Mouse (Mus musculus) intestine, postnatal 0 days (tissue): Measurements from ENCODE around the gene Usp6nl. TPM values are rescaled to one million over a fixed set of nuclear protein-coding genes. Genes with fewer than 3 reads are reported as not detected.

Experiments
- ATAC-seq: fragments of 200-750 bp; cut with Nextera tagmentation; 2 replicates; pipeline ENCODE4 v1.8.0; 2017; ENCODE audit warnings: mild to moderate bottlenecking, moderate TSS enrichment, moderate library complexity
- H3K27ac ChIP-seq: fragments of 300-500 bp; sonication (generic); 2 replicates; pipeline ENCODE4 v1.5.1; 2014; ENCODE audit warnings: mild to moderate bottlenecking, low read depth, low read length, moderate library complexity
- H3K27me3 ChIP-seq: fragments of 300-500 bp; sonication (generic); replicated peaks from 2 replicates; pipeline ENCODE4 v1.6.1; 2014; ENCODE audit warnings: low read length, mixed read lengths; ENCODE audit not compliant: control insufficient read depth, insufficient read depth
- H3K36me3 ChIP-seq: fragments of 300-500 bp; sonication (generic); 2 replicates; pipeline ENCODE4 v1.6.1; 2014; ENCODE audit warnings: mild to moderate bottlenecking, moderate library complexity; ENCODE audit not compliant: control insufficient read depth, insufficient read depth
- H3K4me1 ChIP-seq: fragments of 300-500 bp; sonication (generic); replicated peaks from 2 replicates; pipeline ENCODE4 v1.6.1; 2014; ENCODE audit warnings: antibody characterized with exemption, low read length, mixed read lengths; ENCODE audit not compliant: control insufficient read depth, insufficient read depth
- H3K4me2 ChIP-seq: fragments of 300-500 bp; sonication (generic); replicated peaks from 2 replicates; pipeline ENCODE4 v1.6.1; 2014; ENCODE audit warnings: low read depth, mild to moderate bottlenecking, moderate library complexity
- H3K4me3 ChIP-seq: fragments of 300-500 bp; sonication (generic); 2 replicates; pipeline ENCODE4 v1.5.1; 2014; ENCODE audit warnings: low read depth, low read length
- H3K9ac ChIP-seq: fragments of 300-500 bp; sonication (generic); 2 replicates; pipeline ENCODE4 v1.6.1; 2014; ENCODE audit warnings: mild to moderate bottlenecking, low read depth, low read length
- H3K9me3 ChIP-seq: fragments of 300-500 bp; sonication (generic); 2 replicates; pipeline ENCODE4 v1.6.1; 2016; ENCODE audit warnings: mixed run types; ENCODE audit not compliant: control insufficient read depth
- CTCF ChIP-seq: sonication (generic); IDR thresholded peaks from 2 replicates; pipeline ENCODE4 v1.5.1; 2016; ENCODE audit warnings: low read depth, mild to moderate bottlenecking, control low read depth, antibody characterized with exemption, moderate library complexity
- WGBS: fragments of 180-500 bp; shearing (Covaris S2); extraction: QIAGEN DNeasy Blood & Tissue Kit; methylation state at CpG from one replicate; pipeline ENCODE4 v1.1.7; 2014; 5-methylcytosine and 5-hydroxymethylcytosine counted together
- polyA plus RNA-seq: library from polyadenylated mRNA; unstranded; fragments of >200 nt; fragmentation: Nextera tagmentation; extraction: Ambion mirVana; gene quantifications from 2 replicates; pipeline ENCODE4 v1.2.1, GENCODE M21; 2015

The Usp6nl gene
- polyA plus RNA-seq, 1 experiment from 2014 or later, result 6.8 TPM

DNA sequence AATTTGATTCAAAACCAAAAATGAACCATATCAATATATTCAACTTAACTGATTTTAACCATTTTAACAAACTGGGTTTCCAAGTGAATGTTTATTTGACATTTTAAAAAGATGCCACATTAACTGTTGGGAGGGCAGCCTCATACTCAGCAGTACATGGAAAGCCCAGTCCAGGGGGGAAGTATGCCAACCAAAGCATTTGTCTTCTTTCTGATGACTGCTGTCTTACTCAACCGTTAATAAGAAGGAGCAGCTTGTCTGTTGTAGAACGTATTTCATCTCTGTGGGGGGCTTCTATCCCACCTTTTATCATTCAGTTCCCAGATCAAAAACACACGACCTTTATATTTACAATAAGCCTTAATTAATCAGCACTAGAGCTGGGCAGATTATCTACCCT is 74.7 kb downstream of the Usp6nl start:
- ATAC-seq, result no peak
- H3K9ac ChIP-seq, result no peak overlapping the region
- 71% methylated on average over 3 of the region's 3 CpGs for WGBS

DNA sequence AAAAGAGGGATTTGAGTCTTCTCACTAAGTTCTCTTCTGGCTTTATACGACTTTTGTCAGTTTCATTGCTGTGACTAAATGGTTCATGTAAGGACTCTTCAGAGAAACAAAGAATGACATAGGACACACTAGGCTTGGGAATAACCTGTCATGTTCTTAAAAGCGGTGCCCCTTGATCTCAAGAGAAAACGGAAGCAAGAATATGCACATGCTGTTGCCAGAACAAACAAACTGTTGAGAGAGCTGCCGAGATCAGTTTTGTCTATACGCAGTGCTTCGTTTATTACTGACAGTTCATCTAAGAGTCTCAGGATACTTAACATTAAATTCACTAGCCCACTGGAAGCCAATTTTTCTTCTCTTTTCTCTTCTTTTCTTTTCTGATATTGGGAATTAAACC is 76.4 kb downstream of the Usp6nl start:
- H3K4me3 ChIP-seq, result no peak overlapping the region
- H3K4me1 ChIP-seq, result no peaks in the 10 kb centered on the region
- H3K9me3 ChIP-seq, result no peaks in the 10 kb centered on the region
- no peak for ATAC-seq
- no peak overlapping the region for H3K27ac ChIP-seq
- no peak for TF ChIP-seq CTCF
- WGBS, result 63% methylated on average over 6 of the region's 6 CpGs
- H3K36me3 ChIP-seq, result no peaks in the 10 kb centered on the region
- no peak overlapping the region for H3K4me2 ChIP-seq
- no peak overlapping the region for H3K9ac ChIP-seq
- no peaks in the 10 kb centered on the region for H3K27me3 ChIP-seq

More for the DNA sequence above, 74.7 kb downstream of the Usp6nl start:
- no peak overlapping the region for H3K4me3 ChIP-seq
- H3K27ac ChIP-seq, result no peak overlapping the region
- TF ChIP-seq CTCF, result no peak
- no peaks in the 10 kb centered on the region for H3K9me3 ChIP-seq
- no peaks in the 10 kb centered on the region for H3K27me3 ChIP-seq
- H3K36me3 ChIP-seq, result no peaks in the 10 kb centered on the region
- H3K4me1 ChIP-seq, result no peaks in the 10 kb centered on the region
- H3K4me2 ChIP-seq, result no peak overlapping the region

DNA sequence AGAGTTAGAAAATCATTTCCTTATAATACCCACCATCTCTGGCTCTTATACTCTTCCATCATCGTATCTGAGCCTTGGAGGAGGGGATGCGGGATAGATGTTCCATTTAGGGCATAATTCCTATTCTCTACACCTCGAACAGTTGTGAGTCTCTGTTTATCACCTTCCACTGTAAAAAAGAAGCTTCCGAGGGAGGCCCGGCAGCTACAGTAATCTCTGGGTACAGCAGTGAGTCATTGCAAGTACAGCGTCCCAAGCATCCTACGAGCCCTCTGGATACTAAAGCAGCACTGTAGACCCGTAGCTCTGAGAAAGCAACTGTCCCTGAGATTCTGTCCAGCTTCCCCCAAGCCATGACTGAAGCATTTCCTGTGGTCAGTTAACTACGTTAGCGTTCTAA is 78.6 kb downstream of the Usp6nl start:
- H3K4me1 ChIP-seq, result no peaks in the 10 kb centered on the region
- 81% methylated on average over 10 of the region's 10 CpGs for WGBS
- no peak overlapping the region for H3K4me3 ChIP-seq
- no peak overlapping the region for H3K4me2 ChIP-seq
- H3K9ac ChIP-seq, result no peak overlapping the region
- TF ChIP-seq CTCF, result no peak
- H3K36me3 ChIP-seq, result no peaks in the 10 kb centered on the region
- H3K27me3 ChIP-seq, result no peaks in the 10 kb centered on the region
- no peaks in the 10 kb centered on the region for H3K9me3 ChIP-seq
- ATAC-seq, result no peak
- no peak overlapping the region for H3K27ac ChIP-seq

DNA sequence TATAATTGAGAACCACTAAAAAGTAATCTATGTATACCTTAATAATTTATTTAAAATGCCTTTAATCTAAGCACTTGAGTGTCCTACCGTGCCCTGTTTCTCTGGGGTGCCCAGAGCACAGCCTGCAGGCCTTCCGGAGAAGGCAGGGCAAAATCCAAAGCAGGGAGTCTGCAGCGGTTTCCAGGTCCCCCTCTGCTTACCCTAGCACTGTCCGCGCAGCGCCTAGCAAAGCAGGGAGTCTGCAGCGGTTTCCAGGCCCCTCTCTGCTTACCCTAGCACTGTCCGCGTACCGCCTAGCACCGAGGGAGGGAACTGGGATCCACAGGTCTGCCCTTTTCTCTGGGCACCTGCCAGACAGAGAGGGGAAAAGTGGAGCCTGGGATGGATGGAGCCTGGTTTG is 80.9 kb downstream of the Usp6nl start:
- Histone ChIP-seq H3K9me3 (no peaks in the 10 kb centered on the region), H3K9ac (no peak overlapping the region), H3K27ac (no peak overlapping the region), H3K27me3 (no peaks in the 10 kb centered on the region), H3K4me3 (no peak overlapping the region), H3K4me2 (no peak overlapping the region), H3K4me1 (no peaks in the 10 kb centered on the region), H3K36me3 (no peaks in the 10 kb centered on the region)
- peak; percentile 59 for ATAC-seq
- TF ChIP-seq CTCF, result peak; percentile 76
- WGBS, result 21% methylated on average over 11 of the region's 11 CpGs

DNA sequence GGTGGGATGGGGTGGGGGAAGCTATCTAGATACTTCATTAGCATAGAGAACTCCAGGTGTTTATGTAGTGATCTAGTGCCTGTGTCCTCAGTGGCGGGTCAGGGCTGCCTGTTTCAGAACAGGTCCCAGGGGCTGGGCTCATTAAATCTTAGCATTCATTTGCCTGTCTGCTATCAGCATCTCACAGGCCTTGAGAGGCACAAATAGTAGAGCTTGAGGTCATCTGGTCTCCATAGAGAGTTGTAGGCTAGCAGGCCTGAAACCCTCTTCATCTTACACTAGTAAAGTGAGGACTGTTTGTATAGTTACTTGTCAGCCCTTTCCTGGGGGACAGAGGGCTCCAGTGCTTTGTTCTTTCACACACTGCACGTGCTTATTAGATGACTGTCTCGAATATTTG is 81.5 kb downstream of the Usp6nl start:
- H3K9me3 ChIP-seq, result no peaks in the 10 kb centered on the region
- H3K27ac ChIP-seq, result no peak overlapping the region
- 63% methylated on average over 3 of the region's 3 CpGs for WGBS
- H3K9ac ChIP-seq, result no peak overlapping the region
- no peaks in the 10 kb centered on the region for H3K4me1 ChIP-seq
- no peaks in the 10 kb centered on the region for H3K27me3 ChIP-seq
- TF ChIP-seq CTCF, result no peak
- H3K4me2 ChIP-seq, result no peak overlapping the region
- ATAC-seq, result no peak
- no peak overlapping the region for H3K4me3 ChIP-seq
- no peaks in the 10 kb centered on the region; the same call in 1 of the 2 replicates for H3K36me3 ChIP-seq

DNA sequence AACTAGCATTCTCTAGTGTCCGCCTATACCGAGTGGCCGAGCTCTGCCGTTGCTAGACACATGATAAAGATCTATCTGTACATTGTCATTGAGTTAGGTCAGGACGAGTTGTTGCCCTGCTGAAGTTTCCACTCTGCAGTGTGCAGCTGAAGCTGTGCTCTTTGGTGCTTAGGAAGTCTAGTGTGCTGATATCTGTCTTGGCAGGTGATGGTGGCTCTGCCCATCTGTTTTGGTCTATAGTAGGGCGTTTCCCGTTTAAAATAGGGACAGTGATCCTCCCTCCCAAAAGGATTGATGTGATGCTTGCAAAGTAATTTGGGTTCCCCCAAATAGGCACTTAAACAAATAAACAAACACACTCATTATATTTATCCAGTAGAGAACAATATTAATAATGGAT is 82.2 kb downstream of the Usp6nl start:
- ATAC-seq, result no peak
- Histone ChIP-seq H3K36me3 (no peaks in the 10 kb centered on the region; the same call in 1 of the 2 replicates), H3K4me1 (no peaks in the 10 kb centered on the region), H3K9ac (no peak overlapping the region), H3K4me2 (no peak overlapping the region), H3K4me3 (no peak overlapping the region), H3K27ac (no peak overlapping the region), H3K9me3 (no peaks in the 10 kb centered on the region), H3K27me3 (no peaks in the 10 kb centered on the region)
- 73% methylated on average over 7 of the region's 7 CpGs for WGBS
- TF ChIP-seq CTCF, result no peak
